Mouse (Mus musculus) activated CD4-positive, CD25-positive, alpha-beta regulatory T cell, adult 9 weeks (primary cell): ENCODE data around the gene Slc12a3. TPM values are rescaled to one million over a fixed set of nuclear protein-coding genes. Genes with fewer than 3 reads are reported as not detected.

Experiments
- polyA plus RNA-seq: library from polyadenylated mRNA; unstranded; fragments of 100-300 nt; shearing (Covaris generic); gene quantifications from one replicate; pipeline ENCODE4 v1.2.1, GENCODE M21; 2017

Slc12a3 gene
- 0.17 TPM for polyA plus RNA-seq

GRCm38 (mm10) chr8:94328932-94329728, at the start of gene Slc12a3:
Slc12a3 (plus strand) TSS chr8:94329201.

GRCm38 (mm10) chr8:94386214-94387026, 57.4 kb downstream of the Slc12a3 start, which contains the start of gene Herpud1:
Herpud1 (plus strand) TSS chr8:94386438.

Other genes with a start within 250 kb of the Slc12a3 start
- gene Bbs2, start 230.3 kb upstream of the Slc12a3 start, polyA plus RNA-seq = 6.7 TPM
- gene Mt4, start 192.0 kb upstream of the Slc12a3 start, polyA plus RNA-seq = not detected
- 1.5 TPM for gene Mt3, start 176.6 kb upstream of the Slc12a3 start, polyA plus RNA-seq
- gene Mt2, start 156.5 kb upstream of the Slc12a3 start, polyA plus RNA-seq = 0.57 TPM
- 5.1 TPM for gene Mt1, start 150.1 kb upstream of the Slc12a3 start, polyA plus RNA-seq
- gene Nup93, start 114.6 kb upstream of the Slc12a3 start, polyA plus RNA-seq = 42.7 TPM
- 147 TPM for gene Herpud1, start 57.2 kb downstream of the Slc12a3 start, polyA plus RNA-seq
- gene Nlrc5, start 105.2 kb downstream of the Slc12a3 start, polyA plus RNA-seq = 335 TPM
- gene Cpne2, start 203.8 kb downstream of the Slc12a3 start, polyA plus RNA-seq = 0.43 TPM